Mouse (Mus musculus) megakaryocyte, embryonic 14.5 days (primary cell): ENCODE data around the gene Ccng2.

Source experiments
- FLI1 ChIP-seq: IDR thresholded peaks from 2 replicates; pipeline ENCODE4 v1.6.1; 2012; ENCODE audit warnings: low read length, inconsistent platforms, mixed read lengths
- GATA1 ChIP-seq: IDR thresholded peaks from 3 replicates; pipeline ENCODE4 v1.6.1; 2012; ENCODE audit warnings: mixed read lengths, low read length, inconsistent platforms, borderline replicate concordance

DNA sequence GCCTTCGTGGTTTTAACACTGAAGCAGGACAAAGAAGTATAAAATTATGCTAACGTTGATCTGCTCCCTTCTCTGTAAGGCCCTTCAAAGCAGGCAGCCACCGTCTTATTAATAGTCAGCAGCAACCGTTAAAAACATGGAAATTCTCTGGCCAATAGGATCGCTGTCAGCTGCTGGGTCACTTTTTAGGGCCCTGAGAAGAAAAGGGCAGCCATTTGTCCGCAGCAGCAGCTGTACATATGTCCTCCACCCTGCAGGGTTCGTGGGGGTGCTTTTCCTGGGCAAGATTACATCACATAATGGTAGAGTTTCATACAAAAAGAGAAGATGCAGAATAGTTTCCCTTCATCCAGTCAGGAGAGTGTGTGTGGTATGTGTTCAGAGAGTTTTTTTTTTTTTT lies 3.0 kb downstream of the Ccng2 start:
- TF ChIP-seq FLI1, result no peak
- TF ChIP-seq GATA1, result no peak
